In the genomic region with DNA sequence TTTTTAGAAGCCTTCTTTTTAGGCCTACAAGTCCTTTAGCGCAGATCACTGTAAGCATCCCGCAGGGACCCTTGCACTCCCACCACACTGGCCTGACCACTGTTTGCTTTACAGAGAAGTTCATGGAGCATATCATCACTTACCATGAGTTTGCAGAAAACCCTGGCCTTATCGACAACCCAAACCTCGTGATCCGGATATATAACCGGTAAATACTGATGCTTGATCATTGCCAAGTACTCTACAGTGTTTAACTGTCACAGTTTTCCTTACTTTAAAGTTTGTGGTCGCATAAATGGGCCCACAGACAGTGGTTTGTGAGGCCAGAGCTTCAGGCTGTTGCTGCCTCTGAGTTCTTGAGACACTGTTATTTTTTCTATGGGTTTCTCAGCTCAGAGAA, we compare ENCODE assay signal across 27 mouse cellular contexts. TPM values are rescaled to one million over a fixed set of nuclear protein-coding genes. Genes with fewer than 3 reads are reported as not detected.
DNase-seq lines count a peak whose midpoint lies in the region; ATAC-seq lines count a peak whose summit lies in the region.
"Had no signal": no experiment of that assay in that cellular context is flagged by ENCODE, and none has a peak within 500 bp of the region (broad histone marks: within the 10 kb centered on the region; RNA-seq: fewer than 3 reads in every experiment).

No protein-coding gene starts in this region.

- peak overlapping the region; percentile 98 for H3K27ac ChIP-seq in liver, embryonic 13.5 days
- H3K27ac ChIP-seq: embryonic facial prominence, embryonic 10.5 days; forebrain, embryonic 12.5 days; heart, embryonic 13.5 days; hindbrain, embryonic 12.5 days; kidney, embryonic 15.5 days; left cerebral cortex, adult 2 months; limb, embryonic 15.5 days; midbrain, embryonic 15.5 days; neural tube, embryonic 13.5 days had no signal

- peak; percentile 14 for DNase-seq in heart, adult 11 months
- DNase-seq in heart, adult 18-20 months: no peak
- DNase-seq in liver, embryonic 13.5 days: peak; percentile 50
- DNase-seq in embryo, embryonic 10 days (ENCODE audit: low spot score): no peak
- DNase-seq in left cerebral cortex, postnatal 10 days (ENCODE audit: extremely low spot score in 1 of 2, low spot score in 2 of 2): no peak
- no peak for DNase-seq in retina, embryonic 14.5 days (ENCODE audit: low spot score)
- DNase-seq: adrenal gland, adult 8-10 months; cerebellum, adult 8-10 months; heart, postnatal 14 days; kidney, postnatal 36 days; left cerebral cortex, postnatal 4 days; lung, postnatal 4 days; right cerebral cortex, adult 18-20 months; right cerebral cortex, postnatal 4 days; thymus, postnatal 25 days had no signal

- intact Hi-C loops in left cerebral cortex, postnatal 10 days (cut with DNase I): no loop called here

- no peaks in the 10 kb centered on the region for H3K9me3 ChIP-seq in liver, embryonic 13.5 days (replicated peaks)
- H3K9me3 ChIP-seq: embryonic facial prominence, embryonic 10.5 days; forebrain, embryonic 12.5 days; heart, embryonic 13.5 days; hindbrain, embryonic 12.5 days; kidney, embryonic 15.5 days; limb, embryonic 15.5 days; midbrain, embryonic 15.5 days; neural tube, embryonic 13.5 days had no signal

- peak overlapping the region; percentile 52 for H3K9ac ChIP-seq in liver, embryonic 13.5 days
- H3K9ac ChIP-seq: forebrain, embryonic 12.5 days; hindbrain, embryonic 12.5 days; kidney, embryonic 15.5 days; limb, embryonic 15.5 days; midbrain, embryonic 15.5 days; neural tube, embryonic 13.5 days had no signal

- WGBS in liver, embryonic 13.5 days (ENCODE audit: insufficient replicate concordance): 40% methylated on average over 7 of the region's 7 CpGs

- peaks cover 80% of the 10 kb centered on the region for H3K36me3 ChIP-seq in liver, embryonic 13.5 days

- no peak overlapping the region for H3K4me3 ChIP-seq in liver, embryonic 13.5 days (replicated peaks)
- H3K4me3 ChIP-seq: embryonic facial prominence, embryonic 10.5 days; forebrain, embryonic 12.5 days; heart, embryonic 13.5 days; hindbrain, embryonic 12.5 days; kidney, embryonic 15.5 days; left cerebral cortex, adult 2 months; limb, embryonic 15.5 days; midbrain, embryonic 15.5 days; neural tube, embryonic 13.5 days had no signal

- peak; percentile 51 for ATAC-seq in erythroblast, adult 5-6 weeks (replicated peaks; ENCODE audit: low FRiP score, poor library complexity, severe bottlenecking)
- peak; percentile 30 for ATAC-seq in liver, embryonic 13.5 days (ENCODE audit: low read depth)
- ATAC-seq: intestine, postnatal 0 days; midbrain, embryonic 15.5 days; Patski had no signal

- peak overlapping the region; percentile 36 for H3K4me2 ChIP-seq in liver, embryonic 13.5 days
- H3K4me2 ChIP-seq: forebrain, embryonic 12.5 days; heart, embryonic 13.5 days; hindbrain, embryonic 12.5 days; kidney, embryonic 15.5 days; limb, embryonic 15.5 days; midbrain, embryonic 15.5 days; neural tube, embryonic 13.5 days had no signal

- H3K4me1 ChIP-seq in liver, embryonic 13.5 days (replicated peaks): peaks cover 62% of the 10 kb centered on the region
- H3K4me1 ChIP-seq: embryonic facial prominence, embryonic 10.5 days; forebrain, embryonic 12.5 days; hindbrain, embryonic 12.5 days; kidney, embryonic 15.5 days; limb, embryonic 15.5 days; midbrain, embryonic 15.5 days; neural tube, embryonic 13.5 days had no signal

- no peaks in the 10 kb centered on the region for H3K27me3 ChIP-seq in liver, embryonic 13.5 days
- H3K27me3 ChIP-seq: forebrain, embryonic 12.5 days; heart, embryonic 13.5 days; hindbrain, embryonic 12.5 days; kidney, embryonic 15.5 days; limb, embryonic 15.5 days; midbrain, embryonic 15.5 days; neural tube, embryonic 13.5 days; Patski had no signal

RNA-seq across cellular contexts. Expression of gene Lpin2, which starts 56.1 kb away (rescaled TPM):
- 10 to 100 TPM; 14.6 to 19.1 TPM for total RNA-seq in heart, adult 18-20 months (2021)
- 751 and 838 TPM in 2 replicates for total RNA-seq in erythroblast, adult 5-6 weeks (2015; ENCODE audit: low replicate concordance)
- 1,646 and 2,072 TPM in 2 replicates for total RNA-seq in erythroblast, adult 5-6 weeks (2017; ENCODE audit: low replicate concordance)
- 38.0 and 43.2 TPM in 2 replicates for polyA plus RNA-seq in liver, embryonic 13.5 days (2015; fragmentation: Nextera tagmentation; extraction: Ambion mirVana)
- 10 to 100 TPM; 78.8 to 85.9 TPM for total RNA-seq in left cerebral cortex, postnatal 10 days (2021)

Comparison
In these comparisons a context has a peak if more than half of its experiments do, and no peak if none do; other contexts are left out.
1. DNase-seq: peak in heart, adult 11 months (single experiment) and liver, embryonic 13.5 days (single experiment); none in heart, adult 18-20 months (0 of 2), embryo, embryonic 10 days (single experiment), left cerebral cortex, postnatal 10 days (0 of 2) and retina, embryonic 14.5 days (single experiment).
2. RNA of gene Lpin2, which starts 56.1 kb away (total RNA-seq): 751 to 2,072 TPM in erythroblast, adult 5-6 weeks; 78.8 to 85.9 TPM in left cerebral cortex, postnatal 10 days and 14.6 to 19.1 TPM in heart, adult 18-20 months; every median in the first group is over 4 times any median in the second.